Mouse (Mus musculus) kidney, embryonic 14.5 days (tissue): ENCODE data around the gene Rnf130. TPM values are rescaled to one million over a fixed set of nuclear protein-coding genes. Genes with fewer than 3 reads are reported as not detected.

Experiments
- ATAC-seq: fragments of 200-750 bp; cut with Nextera tagmentation; 2 replicates; pipeline ENCODE4 v1.8.0; 2017; ENCODE audit warnings: moderate number of reproducible peaks, mild to moderate bottlenecking, moderate TSS enrichment, moderate library complexity; ENCODE audit not compliant: low FRiP score, low TSS enrichment
- H3K27ac ChIP-seq: fragments of 300-500 bp; sonication (generic); 2 replicates; pipeline ENCODE4 v1.5.1; 2014; ENCODE audit warnings: low read depth, mild to moderate bottlenecking, low read length, moderate library complexity, mixed read lengths
- H3K27me3 ChIP-seq: fragments of 300-500 bp; sonication (generic); 2 replicates; pipeline ENCODE4 v1.6.1; 2014; ENCODE audit warnings: mild to moderate bottlenecking, low read length; ENCODE audit not compliant: control insufficient read depth, insufficient read depth
- H3K36me3 ChIP-seq: fragments of 300-500 bp; sonication (generic); 2 replicates; pipeline ENCODE4 v1.6.1; 2014; ENCODE audit warnings: low read length, mixed read lengths; ENCODE audit not compliant: control insufficient read depth, insufficient read depth
- H3K4me1 ChIP-seq: fragments of 300-500 bp; sonication (generic); 2 replicates; pipeline ENCODE4 v1.6.1; 2014; ENCODE audit warnings: low read length, mixed read lengths; ENCODE audit not compliant: control insufficient read depth, insufficient read depth
- H3K4me2 ChIP-seq: fragments of 300-500 bp; sonication (generic); replicated peaks from 2 replicates; pipeline ENCODE4 v1.6.1; 2014; ENCODE audit warnings: low read depth, mild to moderate bottlenecking, low read length
- H3K4me3 ChIP-seq: fragments of 300-500 bp; sonication (generic); 2 replicates; pipeline ENCODE4 v1.5.1; 2014; ENCODE audit warnings: mild to moderate bottlenecking, low read length
- H3K9ac ChIP-seq: fragments of 300-500 bp; sonication (generic); 2 replicates; pipeline ENCODE4 v1.6.1; 2014; ENCODE audit warnings: low read depth, mild to moderate bottlenecking, low read length, moderate library complexity
- H3K9me3 ChIP-seq: fragments of 300-500 bp; sonication (generic); 2 replicates; pipeline ENCODE4 v1.6.1; 2016; ENCODE audit warnings: low read length; ENCODE audit not compliant: control insufficient read depth
- WGBS: fragments of 180-500 bp; shearing (Covaris S2); extraction: QIAGEN DNeasy Blood & Tissue Kit; methylation state at CpG from one replicate; pipeline ENCODE4 v1.1.7; 2014; 5-methylcytosine and 5-hydroxymethylcytosine counted together
- polyA plus RNA-seq: library from polyadenylated mRNA; unstranded; fragments of >200 nt; fragmentation: Nextera tagmentation; extraction: Ambion mirVana; gene quantifications from 2 replicates; pipeline ENCODE4 v1.2.1, GENCODE M21; 2014

Gene Rnf130
- polyA plus RNA-seq, 1 experiment from 2014 or later, result 69.3 TPM

DNA sequence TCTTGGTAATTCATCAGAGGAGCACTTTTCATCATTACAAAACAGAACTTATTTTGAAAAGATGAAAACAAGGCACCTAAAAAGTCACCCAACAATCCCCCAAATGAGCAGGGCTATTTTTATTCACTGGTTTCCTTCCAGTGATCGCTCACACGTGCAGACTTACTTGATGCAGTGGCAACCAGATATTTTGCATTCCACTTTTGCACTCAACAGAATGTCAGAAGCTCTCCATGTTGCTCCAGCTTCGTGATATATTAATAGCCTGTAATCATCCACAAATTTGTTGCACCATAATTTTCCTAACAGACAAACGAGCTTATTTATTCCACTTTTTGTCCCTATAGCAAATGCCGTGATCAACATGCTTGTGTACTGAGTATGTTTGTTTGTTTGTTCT is 8.6 kb upstream of the Rnf130 start:
- Histone ChIP-seq H3K27me3 (no peaks in the 10 kb centered on the region), H3K9me3 (no peaks in the 10 kb centered on the region), H3K4me2 (no peak overlapping the region), H3K9ac (no peak overlapping the region), H3K36me3 (no peaks in the 10 kb centered on the region), H3K4me1 (no peaks in the 10 kb centered on the region), H3K4me3 (no peak overlapping the region), H3K27ac (no peak overlapping the region)
- WGBS, result 79% methylated on average over 5 of the region's 5 CpGs
- no peak for ATAC-seq

DNA sequence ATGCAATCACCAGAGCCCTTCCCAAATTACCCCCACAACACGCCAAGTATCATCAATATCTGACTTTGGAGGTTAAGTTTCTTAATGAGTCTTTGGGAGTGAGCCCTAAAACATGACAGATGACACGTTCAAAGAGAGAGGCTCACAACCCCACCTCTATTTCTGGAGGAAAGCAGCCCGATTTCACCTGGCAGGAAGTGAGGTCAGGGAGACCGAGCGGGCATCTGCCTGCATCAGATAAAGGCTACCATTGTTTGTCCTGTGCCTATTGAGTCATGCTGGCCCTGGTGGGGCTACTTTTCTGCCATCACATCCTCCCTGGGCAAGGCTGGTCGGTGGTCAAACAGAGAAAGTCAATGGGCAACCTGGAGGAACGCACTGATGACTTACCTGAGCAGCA is 7.6 kb upstream of the Rnf130 start:
- Histone ChIP-seq H3K4me1 (no peaks in the 10 kb centered on the region), H3K4me2 (no peak overlapping the region), H3K27ac (no peak overlapping the region), H3K9me3 (no peaks in the 10 kb centered on the region), H3K9ac (no peak overlapping the region), H3K27me3 (no peaks in the 10 kb centered on the region), H3K36me3 (no peaks in the 10 kb centered on the region), H3K4me3 (no peak overlapping the region)
- WGBS, result 68% methylated on average over 7 of the region's 7 CpGs
- ATAC-seq, result no peak

DNA sequence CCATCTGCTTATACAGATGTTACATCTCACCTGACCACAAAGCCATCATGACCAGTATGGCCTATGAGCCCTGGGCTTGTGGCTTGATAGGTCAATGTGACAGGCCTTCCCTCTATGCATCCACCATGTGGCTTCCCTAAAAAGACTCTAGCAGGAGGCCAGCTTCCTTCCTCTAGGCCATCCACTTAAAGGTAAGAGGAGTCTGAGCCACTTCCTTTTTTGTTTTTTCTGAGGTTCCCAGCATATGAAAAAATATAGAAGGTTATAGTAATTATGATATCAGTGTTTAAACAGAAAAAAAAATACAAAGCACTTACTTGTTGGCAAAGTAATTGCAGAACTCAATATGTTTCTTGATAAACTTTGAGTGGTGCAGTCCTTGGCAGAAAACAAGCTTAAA is 6.3 kb upstream of the Rnf130 start:
- Histone ChIP-seq H3K27me3 (no peaks in the 10 kb centered on the region), H3K27ac (no peak overlapping the region), H3K9me3 (no peaks in the 10 kb centered on the region), H3K4me1 (no peaks in the 10 kb centered on the region), H3K4me3 (no peak overlapping the region), H3K4me2 (no peak overlapping the region), H3K9ac (no peak overlapping the region), H3K36me3 (no peaks in the 10 kb centered on the region)
- no peak for ATAC-seq

DNA sequence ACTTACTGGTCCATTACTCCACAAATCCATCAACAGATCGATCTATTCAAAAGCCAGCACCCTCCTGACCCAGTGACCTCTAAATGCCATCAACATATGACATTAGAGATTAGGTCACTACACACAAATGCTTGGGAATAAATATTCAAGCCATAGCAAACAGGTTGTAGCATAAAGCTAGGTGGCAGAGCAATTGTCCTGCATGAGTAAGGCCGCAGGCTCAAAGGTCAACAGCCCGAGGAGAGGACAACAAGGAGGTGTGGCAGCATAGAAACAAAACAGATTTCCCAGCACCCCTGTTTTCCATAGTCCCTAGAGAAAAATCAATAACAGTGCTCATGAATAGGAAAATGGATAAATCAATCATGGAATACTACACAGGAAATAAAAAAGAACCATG is 3.1 kb upstream of the Rnf130 start:
- Histone ChIP-seq H3K9me3 (no peaks in the 10 kb centered on the region), H3K4me2 (no peak overlapping the region), H3K27ac (no peak overlapping the region), H3K9ac (no peak overlapping the region), H3K4me3 (no peak overlapping the region), H3K4me1 (peaks cover 9% of the 10 kb centered on the region; the same call in 1 of the 2 replicates), H3K36me3 (no peaks in the 10 kb centered on the region), H3K27me3 (no peaks in the 10 kb centered on the region)
- 64% methylated on average over 3 of the region's 3 CpGs for WGBS
- no peak for ATAC-seq

DNA sequence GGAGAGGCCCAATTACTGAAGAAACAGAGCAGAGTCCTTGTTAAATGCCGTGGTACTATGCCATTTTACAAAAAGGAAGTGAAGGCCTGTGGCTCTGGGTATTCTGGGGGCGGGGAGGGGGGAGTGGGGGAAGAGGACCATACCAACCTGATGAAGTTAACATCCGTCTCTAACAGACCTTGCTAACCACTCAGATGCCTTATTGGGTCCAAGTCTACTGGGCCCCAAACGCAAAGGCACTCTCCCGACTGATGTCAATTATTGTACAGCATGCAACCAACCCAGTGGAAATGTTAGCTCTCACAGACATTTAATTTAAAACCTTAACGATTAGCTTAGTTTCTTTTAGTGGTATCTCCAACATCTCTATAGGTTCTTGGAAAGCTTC is 707 bp upstream of the Rnf130 start:
- Histone ChIP-seq H3K27ac (no peak overlapping the region), H3K27me3 (no peaks in the 10 kb centered on the region), H3K4me2 (peak overlapping the region; percentile 91), H3K9me3 (no peaks in the 10 kb centered on the region), H3K36me3 (no peaks in the 10 kb centered on the region), H3K4me3 (peak overlapping the region; percentile 90), H3K4me1 (peaks cover 9% of the 10 kb centered on the region; the same call in 1 of the 2 replicates), H3K9ac (no peak overlapping the region)
- ATAC-seq, result peak; percentile 44
- WGBS, result 55% methylated on average over 6 of the region's 6 CpGs

DNA sequence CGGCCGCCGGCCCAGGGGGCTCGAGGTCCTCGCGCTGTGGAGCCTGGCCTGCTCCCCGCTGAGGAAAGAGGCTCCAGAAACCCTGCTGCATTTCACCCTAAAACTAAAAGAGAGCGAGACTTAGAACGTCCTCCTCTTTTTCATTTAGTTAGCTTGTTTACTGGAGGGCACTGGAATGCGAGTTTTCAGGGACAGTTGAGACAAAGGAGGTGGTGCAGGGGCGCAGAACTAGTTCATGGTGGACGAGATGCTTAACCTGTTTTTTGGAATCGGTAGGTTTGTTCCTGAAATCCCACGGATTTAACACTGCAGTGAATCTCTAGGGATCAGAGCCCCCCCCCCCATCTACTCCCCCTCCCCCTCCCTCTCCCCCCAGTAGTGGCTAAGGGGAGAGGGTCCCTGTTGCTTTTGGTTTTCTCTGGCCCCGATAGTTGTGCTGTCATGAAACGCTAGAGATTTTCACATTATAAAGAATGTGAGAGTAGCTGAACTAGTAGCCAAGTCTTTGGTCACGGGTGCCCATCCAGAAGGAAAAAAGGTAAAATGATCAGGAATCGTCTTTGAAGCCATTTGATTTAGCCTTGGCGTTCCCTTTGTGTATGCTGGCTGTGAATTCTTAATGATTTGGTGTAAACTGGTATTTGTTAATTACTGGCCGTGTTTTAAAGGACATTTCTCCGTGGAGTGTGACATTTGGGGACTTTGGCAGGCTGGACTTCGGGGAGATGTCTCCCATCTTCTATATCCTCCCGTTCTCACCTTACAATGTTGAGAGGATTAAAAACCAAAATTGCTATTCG is 775 bp downstream of the Rnf130 start:
- peak overlapping the region; percentile 97 for H3K9ac ChIP-seq
- H3K4me3 ChIP-seq, result peak overlapping the region; percentile 90
- peaks cover 9% of the 10 kb centered on the region; the same call in 1 of the 2 replicates for H3K4me1 ChIP-seq
- WGBS, result 6% methylated on average over 20 of the region's 24 CpGs
- no peaks in the 10 kb centered on the region for H3K27me3 ChIP-seq
- peak overlapping the region; percentile 63 for H3K27ac ChIP-seq
- ATAC-seq, result no peak
- peak overlapping the region; percentile 91 for H3K4me2 ChIP-seq
- no peaks in the 10 kb centered on the region for H3K9me3 ChIP-seq
- H3K36me3 ChIP-seq, result no peaks in the 10 kb centered on the region

DNA sequence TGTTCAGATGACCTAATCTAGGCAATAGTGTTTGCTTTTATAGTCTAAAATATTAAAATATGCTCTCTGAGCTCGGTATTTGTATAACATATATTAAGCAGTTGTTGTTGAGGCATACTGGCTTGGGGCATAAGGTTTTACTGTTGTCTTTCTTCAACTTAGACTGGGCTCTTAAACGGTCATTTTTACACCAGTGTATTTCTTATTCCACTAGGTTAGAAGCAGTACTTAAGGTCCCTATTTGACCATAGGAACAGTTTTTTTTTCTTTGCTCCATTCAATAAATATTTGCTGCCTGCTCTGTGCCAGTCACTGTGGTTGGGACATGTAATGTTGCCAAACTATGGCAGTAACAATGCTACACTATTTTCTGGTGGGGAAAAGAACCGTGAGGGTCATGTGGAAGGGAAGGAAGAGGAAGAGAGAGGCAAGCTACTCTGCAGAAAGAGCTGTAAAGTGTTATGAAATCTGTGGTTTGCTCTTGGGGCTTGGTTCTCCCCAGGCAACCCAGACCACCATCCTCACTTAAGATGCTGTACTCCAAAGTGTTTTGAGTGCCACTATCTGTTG is 1.5 kb downstream of the Rnf130 start:
- Histone ChIP-seq H3K27me3 (no peaks in the 10 kb centered on the region), H3K4me1 (peaks cover 9% of the 10 kb centered on the region; the same call in 1 of the 2 replicates), H3K9ac (peak overlapping the region; percentile 97; the same call in 1 of the 2 replicates), H3K27ac (no peak overlapping the region), H3K4me2 (peak overlapping the region; percentile 91), H3K9me3 (no peaks in the 10 kb centered on the region), H3K36me3 (no peaks in the 10 kb centered on the region), H3K4me3 (peak overlapping the region; percentile 90)
- ATAC-seq, result no peak
- 51% methylated on average over 3 of the region's 3 CpGs for WGBS

DNA sequence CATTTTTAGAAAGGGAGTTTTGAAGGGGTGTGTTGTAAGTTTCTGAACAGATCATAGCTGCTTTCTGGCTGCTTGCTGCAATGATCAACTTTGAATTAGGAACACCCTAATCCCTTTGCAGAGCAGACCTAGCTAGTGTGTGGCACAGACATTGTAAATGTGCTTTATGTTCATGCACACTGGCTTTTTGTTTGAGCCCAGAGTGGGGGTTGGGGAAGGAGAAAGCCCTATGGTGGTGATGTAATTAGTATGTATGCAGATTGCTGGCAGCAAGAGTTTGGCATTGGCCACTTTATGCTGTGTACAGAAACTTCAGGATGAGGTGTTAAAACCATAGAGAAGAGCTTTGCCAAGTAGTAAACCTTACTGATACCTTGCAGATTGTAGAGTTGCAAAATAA is 3.3 kb downstream of the Rnf130 start:
- peaks cover 9% of the 10 kb centered on the region; the same call in 1 of the 2 replicates for H3K4me1 ChIP-seq
- no peak for ATAC-seq
- no peaks in the 10 kb centered on the region for H3K9me3 ChIP-seq
- H3K27ac ChIP-seq, result no peak overlapping the region
- H3K36me3 ChIP-seq, result no peaks in the 10 kb centered on the region
- no peak overlapping the region for H3K9ac ChIP-seq
- no peak overlapping the region for H3K4me2 ChIP-seq
- no peaks in the 10 kb centered on the region for H3K27me3 ChIP-seq
- no peak overlapping the region for H3K4me3 ChIP-seq

DNA sequence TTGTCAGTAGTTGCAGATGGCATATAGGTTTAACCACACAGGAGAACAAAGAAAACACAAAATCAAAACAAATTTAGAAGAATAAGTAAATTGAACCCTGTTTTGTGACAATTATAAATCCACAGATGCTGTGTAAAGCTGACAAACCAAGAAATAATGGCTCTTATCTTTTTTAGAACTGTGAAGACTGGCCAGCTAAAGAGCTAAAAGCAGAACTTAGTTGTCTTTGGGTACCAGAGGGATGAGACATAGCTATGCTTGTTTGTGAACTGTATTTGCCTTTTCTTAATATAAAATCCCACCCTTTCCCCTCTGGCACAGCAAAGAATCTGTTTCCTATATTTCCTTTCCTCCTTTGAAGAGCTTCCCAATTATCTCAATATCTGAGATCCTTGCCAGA is 9.0 kb downstream of the Rnf130 start:
- Histone ChIP-seq H3K4me3 (no peak overlapping the region), H3K9ac (no peak overlapping the region), H3K4me2 (no peak overlapping the region), H3K36me3 (no peaks in the 10 kb centered on the region), H3K27me3 (no peaks in the 10 kb centered on the region), H3K9me3 (no peaks in the 10 kb centered on the region), H3K27ac (no peak overlapping the region), H3K4me1 (no peaks in the 10 kb centered on the region)
- ATAC-seq, result no peak
